Mouse (Mus musculus) G1E-ER4 (cell line): ENCODE measurements around the gene Crat. TPM values are rescaled to one million over a fixed set of nuclear protein-coding genes. Genes with fewer than 3 reads are reported as not detected.

Experiments used
- GATA1 ChIP-seq: IDR thresholded peaks from one replicate; pipeline ENCODE4 v1.8.0; 2012; ENCODE audit warnings: low read length, inconsistent platforms
- polyA plus RNA-seq: library from polyadenylated mRNA; stranded (reverse); fragments of >175 nt; gene quantifications from 2 replicates; pipeline ENCODE4 v1.2.3, GENCODE M21; 2012

The Crat gene
- polyA plus RNA-seq, 1 experiment, result 40.4 TPM

GRCm38 (mm10) chr2:30443281-30443680 lies 27.7 kb upstream of the Crat start:
- no peak for TF ChIP-seq GATA1

GRCm38 (mm10) chr2:30442498-30442890 lies 26.9 kb upstream of the Crat start:
- no peak for TF ChIP-seq GATA1

GRCm38 (mm10) chr2:30441518-30442497 lies 26.2 kb upstream of the Crat start:
- TF ChIP-seq GATA1, result no peak

GRCm38 (mm10) chr2:30440701-30441517 lies 25.3 kb upstream of the Crat start:
- TF ChIP-seq GATA1, result no peak

- TF ChIP-seq GATA1, result no peak
Observed at GRCm38 (mm10) chr2:30440211-30440700, 24.6 kb upstream of the Crat start.

GRCm38 (mm10) chr2:30439631-30440030 lies 24.0 kb upstream of the Crat start:
- TF ChIP-seq GATA1, result no peak

GRCm38 (mm10) chr2:30437791-30438190 lies 22.2 kb upstream of the Crat start:
- TF ChIP-seq GATA1, result no peak

- no peak for TF ChIP-seq GATA1
Observed at GRCm38 (mm10) chr2:30436809-30437208, 21.2 kb upstream of the Crat start.

- no peak for TF ChIP-seq GATA1
Observed at GRCm38 (mm10) chr2:30436156-30436545, 20.5 kb upstream of the Crat start.

- TF ChIP-seq GATA1, result no peak
Observed at GRCm38 (mm10) chr2:30435326-30436155, 19.9 kb upstream of the Crat start.

- TF ChIP-seq GATA1, result no peak
Observed at GRCm38 (mm10) chr2:30429156-30429555, 13.5 kb upstream of the Crat start.

- TF ChIP-seq GATA1, result no peak
Observed at GRCm38 (mm10) chr2:30421432-30421831, 5.8 kb upstream of the Crat start.

GRCm38 (mm10) chr2:30419112-30419511 lies 3.5 kb upstream of the Crat start:
- TF ChIP-seq GATA1, result no peak

- TF ChIP-seq GATA1, result no peak
Observed at GRCm38 (mm10) chr2:30418259-30418658, 2.6 kb upstream of the Crat start.

GRCm38 (mm10) chr2:30417595-30418165 lies 2.1 kb upstream of the Crat start:
- no peak for TF ChIP-seq GATA1
